9 mouse cellular contexts compared by ENCODE assay signal in genomic region chr12:88992141-88992540, GRCm38 (mm10).
A peak's percentile ranks its signal among the peaks of the same experiment; 100 is the strongest.
DNase-seq lines count a peak whose midpoint lies in the region; ATAC-seq and TF ChIP-seq lines count a peak whose summit lies in the region.
"Had no signal": no experiment of that assay in that cellular context is flagged by ENCODE, and none has a peak within 500 bp of the region (broad histone marks: within the 10 kb centered on the region; RNA-seq: fewer than 3 reads in every experiment).

No protein-coding gene starts in this region.

- no peaks in the 10 kb centered on the region for H3K9me3 ChIP-seq in forebrain, embryonic 16.5 days (ENCODE audit: control insufficient read depth, low read length)
- H3K9me3 ChIP-seq in midbrain, embryonic 14.5 days (ENCODE audit: control insufficient read depth, low read length): no peaks in the 10 kb centered on the region
- H3K9me3 ChIP-seq: hindbrain, embryonic 15.5 days had no signal

- no peaks in the 10 kb centered on the region for H3K27me3 ChIP-seq in liver, adult 2 months (ENCODE audit: control insufficient read depth, insufficient read depth, low read length)
- no peaks in the 10 kb centered on the region for H3K27me3 ChIP-seq in forebrain, embryonic 16.5 days (replicated peaks; ENCODE audit: control insufficient read depth, insufficient read depth, low read length)
- H3K27me3 ChIP-seq in midbrain, embryonic 14.5 days (ENCODE audit: control insufficient read depth, insufficient read depth, low read length): no peaks in the 10 kb centered on the region
- H3K27me3 ChIP-seq: hindbrain, embryonic 15.5 days had no signal

- WGBS in liver, adult 2 months: 0% methylated on average over 2 of the region's 2 CpGs
- 3% methylated on average over 2 of the region's 2 CpGs for WGBS in forebrain, embryonic 16.5 days
- WGBS in midbrain, embryonic 14.5 days: 1% methylated on average over 2 of the region's 2 CpGs

- H3K4me2 ChIP-seq in forebrain, embryonic 16.5 days (ENCODE audit: low read length): no peak overlapping the region
- H3K4me2 ChIP-seq in midbrain, embryonic 14.5 days (ENCODE audit: low read length): no peak overlapping the region
- H3K4me2 ChIP-seq: hindbrain, embryonic 15.5 days had no signal

- H3K4me3 ChIP-seq in liver, adult 2 months (ENCODE audit: insufficient read depth, low read depth, low read length): no peak overlapping the region
- H3K4me3 ChIP-seq in forebrain, embryonic 16.5 days (replicated peaks; ENCODE audit: low read length): no peak overlapping the region
- no peak overlapping the region for H3K4me3 ChIP-seq in midbrain, embryonic 14.5 days (replicated peaks; ENCODE audit: low read depth, low read length)
- H3K4me3 ChIP-seq: hindbrain, embryonic 15.5 days had no signal

- H3K27ac ChIP-seq in liver, adult 2 months (replicated peaks; ENCODE audit: insufficient read depth, low read depth, low read length): no peak overlapping the region
- H3K27ac ChIP-seq in forebrain, embryonic 16.5 days (ENCODE audit: low read length): no peak overlapping the region
- H3K27ac ChIP-seq in midbrain, embryonic 14.5 days (replicated peaks; ENCODE audit: low read depth, low read length): no peak overlapping the region
- H3K27ac ChIP-seq: hindbrain, embryonic 15.5 days had no signal

- no peak for TF ChIP-seq POLR2A in liver, adult 2 months (IDR thresholded peaks at IDR 0.05; ENCODE audit: extremely low read depth, insufficient read depth, low read length)

- peak; percentile 28; the same call in 1 of the 2 replicates for ATAC-seq in forebrain, embryonic 16.5 days
- no peak for ATAC-seq in midbrain, embryonic 14.5 days (ENCODE audit: low FRiP score, low TSS enrichment)
- ATAC-seq in erythroblast, adult 5-6 weeks (replicated peaks; ENCODE audit: low FRiP score, poor library complexity, severe bottlenecking): no peak

- H3K4me1 ChIP-seq in liver, adult 2 months (ENCODE audit: control insufficient read depth, insufficient read depth, low read length): no peaks in the 10 kb centered on the region
- H3K4me1 ChIP-seq in forebrain, embryonic 16.5 days (replicated peaks; ENCODE audit: control insufficient read depth, insufficient read depth, low read length): no peaks in the 10 kb centered on the region
- H3K4me1 ChIP-seq in midbrain, embryonic 14.5 days (ENCODE audit: control insufficient read depth, insufficient read depth, low read length): no peaks in the 10 kb centered on the region
- H3K4me1 ChIP-seq: hindbrain, embryonic 15.5 days had no signal

- H3K79me2 ChIP-seq in liver, adult 2 months (ENCODE audit: control insufficient read depth, insufficient read depth, low read length): no peaks in the 10 kb centered on the region

- peak; percentile 46 for TF ChIP-seq CTCF in liver, adult 2 months (IDR thresholded peaks at IDR 0.05; ENCODE audit: low read depth, low read length)

- DNase-seq in cerebellum, postnatal 10 days: peak; percentile 41 to 84
- no peak for DNase-seq in cerebellum, postnatal 4 days (ENCODE audit: low spot score in 2 of 2)
- peak; percentile 38 for DNase-seq in liver, adult 2 months (ENCODE audit: extremely low read depth, low read depth, low spot score)
- no peak for DNase-seq in liver
- peak; percentile 83 for DNase-seq in midbrain, embryonic 14.5 days
- no peak for DNase-seq in gastrocnemius, postnatal 4 days (ENCODE audit: low spot score in 2 of 2)

- H3K36me3 ChIP-seq in liver, adult 2 months (ENCODE audit: control insufficient read depth, insufficient read depth, low read length): no peaks in the 10 kb centered on the region
- no peaks in the 10 kb centered on the region for H3K36me3 ChIP-seq in forebrain, embryonic 16.5 days (ENCODE audit: control insufficient read depth, insufficient read depth)
- H3K36me3 ChIP-seq in midbrain, embryonic 14.5 days (ENCODE audit: control insufficient read depth, insufficient read depth, low read length): no peaks in the 10 kb centered on the region
- H3K36me3 ChIP-seq: hindbrain, embryonic 15.5 days had no signal

- no peak overlapping the region for H3K9ac ChIP-seq in liver, adult 2 months (ENCODE audit: low read depth, low read length)
- H3K9ac ChIP-seq in forebrain, embryonic 16.5 days (replicated peaks; ENCODE audit: low read depth, low read length): no peak overlapping the region
- H3K9ac ChIP-seq in midbrain, embryonic 14.5 days (replicated peaks; ENCODE audit: low read length): no peak overlapping the region
- H3K9ac ChIP-seq: hindbrain, embryonic 15.5 days had no signal

Comparison
In these comparisons a context has a peak if more than half of its experiments do, and no peak if none do; other contexts are left out.
1. DNase-seq: peak in cerebellum, postnatal 10 days (2 of 2), liver, adult 2 months (single experiment) and midbrain, embryonic 14.5 days (single experiment); none in cerebellum, postnatal 4 days (0 of 2), liver (single experiment) and gastrocnemius, postnatal 4 days (0 of 2).